Mouse (Mus musculus) brain, embryonic 14.5 days (tissue): ENCODE data around the gene Tbl2.

Experiments
- CTCF ChIP-seq: fragments of 200-500 bp; IDR thresholded peaks from 2 replicates; pipeline ENCODE4 v1.5.1; 2012; ENCODE audit warnings: inconsistent platforms, mild to moderate bottlenecking, moderate library complexity, borderline replicate concordance; ENCODE audit not compliant: insufficient read depth, insufficient read length; ENCODE audit errors: extremely low read depth
- POLR2A ChIP-seq: fragments of 200-500 bp; IDR thresholded peaks from 2 replicates; pipeline ENCODE4 v1.6.1; 2012; ENCODE audit warnings: mild to moderate bottlenecking, inconsistent platforms, borderline replicate concordance; ENCODE audit not compliant: poor library complexity, insufficient read depth, insufficient read length, severe bottlenecking; ENCODE audit errors: extremely low read depth

- no peak for TF ChIP-seq CTCF
- TF ChIP-seq POLR2A: no peak
Observed at GRCm38 (mm10) chr5:135172986-135173385, 23.5 kb downstream of the Tbl2 start.
